Mouse (Mus musculus) E14TG2a.4 (cell line): ENCODE measurements around the gene 1810010H24Rik.

Experiments used
- CTCF ChIP-seq: conservative IDR thresholded peaks from 2 replicates; pipeline ENCODE4 v1.5.1; 2014; ENCODE audit warnings: low read length
- NANOG ChIP-seq: IDR thresholded peaks from 2 replicates; pipeline ENCODE4 v1.6.1; 2014; ENCODE audit warnings: borderline replicate concordance, low read length, mixed read lengths
- POU5F1 ChIP-seq: IDR thresholded peaks from 2 replicates; pipeline ENCODE4 v1.6.1; 2014; ENCODE audit warnings: low read length, borderline replicate concordance

DNA sequence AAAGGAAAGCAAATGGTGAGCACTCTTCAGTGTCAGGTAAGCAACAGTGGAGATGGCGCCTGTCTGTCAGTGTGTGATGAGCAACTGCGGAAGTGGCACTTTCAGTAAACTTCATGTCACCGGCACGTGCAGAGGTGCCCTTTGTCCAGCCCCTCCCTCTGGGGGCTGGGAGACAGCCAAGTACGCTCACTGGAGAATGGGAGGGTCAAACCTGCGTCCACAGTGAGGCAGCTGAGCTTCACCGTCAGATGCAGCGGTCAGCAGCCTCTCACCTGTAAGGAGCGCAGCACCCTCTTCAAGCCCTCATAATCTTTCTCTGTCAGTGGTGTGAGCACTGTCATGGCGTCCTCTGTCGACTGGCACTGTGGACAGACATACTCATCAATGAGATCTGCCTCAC is 17.9 kb downstream of the 1810010H24Rik start:
- TF ChIP-seq CTCF (no peak), POU5F1 (no peak), NANOG (no peak)
